Mouse (Mus musculus) liver, embryonic 11.5 days (tissue): ENCODE results near the gene Ap5z1. TPM values are rescaled to one million over a fixed set of nuclear protein-coding genes. Genes with fewer than 3 reads are reported as not detected.

ENCODE experiments used
- ATAC-seq: fragments of 200-750 bp; cut with Nextera tagmentation; replicated peaks from 2 replicates; pipeline ENCODE4 v1.8.0; 2017; ENCODE audit warnings: moderate number of reproducible peaks, mild to moderate bottlenecking, moderate TSS enrichment, moderate library complexity; ENCODE audit not compliant: low FRiP score
- DNase-seq: peaks from one replicate; pipeline ENCODE4 v3.0.0-alpha.2; 2017; ENCODE audit warnings: low spot score
- H3K27ac ChIP-seq: fragments of 300-500 bp; sonication (generic); 2 replicates; pipeline ENCODE4 v1.5.1; 2014; ENCODE audit warnings: mild to moderate bottlenecking, low read depth, low read length, control low read depth
- H3K27me3 ChIP-seq: fragments of 300-500 bp; sonication (generic); replicated peaks from 2 replicates; pipeline ENCODE4 v1.6.1; 2014; ENCODE audit warnings: low read length, mixed read lengths; ENCODE audit not compliant: control insufficient read depth, insufficient read depth
- H3K36me3 ChIP-seq: fragments of 300-500 bp; sonication (generic); 2 replicates; pipeline ENCODE4 v1.6.1; 2014; ENCODE audit warnings: mild to moderate bottlenecking, low read length, moderate library complexity, mixed read lengths; ENCODE audit not compliant: control insufficient read depth, insufficient read depth
- H3K4me1 ChIP-seq: fragments of 300-500 bp; sonication (generic); replicated peaks from 2 replicates; pipeline ENCODE4 v1.6.1; 2014; ENCODE audit warnings: low read length, mixed read lengths; ENCODE audit not compliant: control insufficient read depth, insufficient read depth
- H3K4me2 ChIP-seq: fragments of 300-500 bp; sonication (generic); 2 replicates; pipeline ENCODE4 v1.6.1; 2014; ENCODE audit warnings: mild to moderate bottlenecking, control low read depth, moderate library complexity
- H3K4me3 ChIP-seq: fragments of 300-500 bp; sonication (generic); 2 replicates; pipeline ENCODE4 v1.5.1; 2014; ENCODE audit warnings: low read depth, low read length, control low read depth
- H3K9ac ChIP-seq: fragments of 300-500 bp; sonication (generic); 2 replicates; pipeline ENCODE4 v1.6.1; 2014; ENCODE audit warnings: low read depth, low read length, control low read depth
- H3K9me3 ChIP-seq: fragments of 300-500 bp; sonication (generic); 2 replicates; pipeline ENCODE4 v1.6.1; 2016; ENCODE audit warnings: low read length, inconsistent platforms, mixed read lengths; ENCODE audit not compliant: control insufficient read depth
- WGBS: fragments of 180-500 bp; shearing (Covaris S2); extraction: QIAGEN DNeasy Blood & Tissue Kit; methylation state at CpG from one replicate; pipeline ENCODE4 v1.1.7; 2014; 5-methylcytosine and 5-hydroxymethylcytosine counted together
- polyA plus RNA-seq: library from polyadenylated mRNA; unstranded; fragments of >200 nt; fragmentation: Nextera tagmentation; extraction: Ambion mirVana; gene quantifications from 2 replicates; pipeline ENCODE4 v1.2.1, GENCODE M21; 2014

Gene Ap5z1
- polyA plus RNA-seq, 1 experiment from 2014 or later: 11.7 TPM

- no peaks in the 10 kb centered on the region; the same call in none of the 2 replicates for H3K27me3 ChIP-seq
- H3K4me3 ChIP-seq: no peak overlapping the region
- H3K9ac ChIP-seq: no peak overlapping the region
- H3K27ac ChIP-seq: no peak overlapping the region
- no peaks in the 10 kb centered on the region for H3K9me3 ChIP-seq
- no peak overlapping the region for H3K4me2 ChIP-seq
- H3K36me3 ChIP-seq: no peaks in the 10 kb centered on the region
- DNase-seq: no peak
- no peaks in the 10 kb centered on the region for H3K4me1 ChIP-seq
- 59% methylated on average over 3 of the region's 3 CpGs for WGBS
- no peak for ATAC-seq
Observed at GRCm38 (mm10) chr5:142505695-142506423, 42.1 kb downstream of the Ap5z1 start.

- 39% methylated on average over 15 of the region's 15 CpGs for WGBS
- DNase-seq (no peak), ATAC-seq (no peak)
- Histone ChIP-seq H3K4me2 (no peak overlapping the region), H3K4me1 (no peaks in the 10 kb centered on the region), H3K4me3 (no peak overlapping the region), H3K9ac (no peak overlapping the region), H3K9me3 (no peaks in the 10 kb centered on the region), H3K27ac (no peak overlapping the region), H3K27me3 (no peaks in the 10 kb centered on the region; the same call in none of the 2 replicates), H3K36me3 (no peaks in the 10 kb centered on the region)
Observed at GRCm38 (mm10) chr5:142509141-142510060, 45.7 kb downstream of the Ap5z1 start.

- no peak for ATAC-seq
- no peak overlapping the region for H3K4me3 ChIP-seq
- H3K27me3 ChIP-seq: no peaks in the 10 kb centered on the region; the same call in none of the 2 replicates
- no peaks in the 10 kb centered on the region for H3K9me3 ChIP-seq
- no peaks in the 10 kb centered on the region for H3K4me1 ChIP-seq
- H3K27ac ChIP-seq: no peak overlapping the region
- no peak overlapping the region for H3K4me2 ChIP-seq
- H3K9ac ChIP-seq: no peak overlapping the region
- no peaks in the 10 kb centered on the region for H3K36me3 ChIP-seq
- no peak for DNase-seq
- WGBS: 57% methylated on average over 7 of the region's 7 CpGs
Observed at GRCm38 (mm10) chr5:142510061-142510414, 46.3 kb downstream of the Ap5z1 start.

- no peaks in the 10 kb centered on the region for H3K4me1 ChIP-seq
- 69% methylated on average over 4 of the region's 4 CpGs for WGBS
- no peaks in the 10 kb centered on the region for H3K36me3 ChIP-seq
- H3K4me3 ChIP-seq: no peak overlapping the region
- no peak overlapping the region for H3K9ac ChIP-seq
- DNase-seq: no peak
- no peaks in the 10 kb centered on the region for H3K9me3 ChIP-seq
- H3K27ac ChIP-seq: no peak overlapping the region
- H3K27me3 ChIP-seq: no peaks in the 10 kb centered on the region; the same call in none of the 2 replicates
- H3K4me2 ChIP-seq: no peak overlapping the region
- no peak for ATAC-seq
Observed at GRCm38 (mm10) chr5:142512112-142512511, 48.4 kb downstream of the Ap5z1 start.

GRCm38 (mm10) chr5:142518973-142519372 lies 55.2 kb downstream of the Ap5z1 start:
- no peak for DNase-seq
- Histone ChIP-seq H3K4me3 (no peak overlapping the region), H3K9me3 (no peaks in the 10 kb centered on the region), H3K27me3 (no peaks in the 10 kb centered on the region; the same call in 1 of the 2 replicates), H3K36me3 (no peaks in the 10 kb centered on the region), H3K4me1 (no peaks in the 10 kb centered on the region), H3K4me2 (no peak overlapping the region), H3K9ac (no peak overlapping the region), H3K27ac (no peak overlapping the region)
- 61% methylated on average over 6 of the region's 6 CpGs for WGBS
- ATAC-seq: no peak

GRCm38 (mm10) chr5:142520360-142520759 lies 56.6 kb downstream of the Ap5z1 start:
- whole genome bisulfite sequencing: 82% methylated on average over 4 of the region's 4 CpGs
- Histone ChIP-seq H3K9me3 (no peaks in the 10 kb centered on the region), H3K27ac (no peak overlapping the region), H3K27me3 (no peaks in the 10 kb centered on the region; the same call in 1 of the 2 replicates), H3K4me1 (no peaks in the 10 kb centered on the region), H3K9ac (no peak overlapping the region), H3K4me2 (no peak overlapping the region), H3K36me3 (no peaks in the 10 kb centered on the region), H3K4me3 (no peak overlapping the region)
- DNase-seq (no peak), ATAC-seq (no peak)

- H3K4me3 ChIP-seq: no peak overlapping the region
- no peaks in the 10 kb centered on the region; the same call in 1 of the 2 replicates for H3K27me3 ChIP-seq
- ATAC-seq: peak; percentile 78
- 69% methylated on average over 11 of the region's 11 CpGs for whole genome bisulfite sequencing
- DNase-seq: no peak
- H3K36me3 ChIP-seq: no peaks in the 10 kb centered on the region
- H3K4me2 ChIP-seq: no peak overlapping the region
- 0 out of 2 replicates have a peak overlapping the region, but pooled peaks have one; percentile 13 for H3K27ac ChIP-seq
- no peaks in the 10 kb centered on the region for H3K4me1 ChIP-seq
- no peaks in the 10 kb centered on the region for H3K9me3 ChIP-seq
- no peak overlapping the region for H3K9ac ChIP-seq
Observed at GRCm38 (mm10) chr5:142521195-142521866, 57.6 kb downstream of the Ap5z1 start.

- Histone ChIP-seq H3K36me3 (no peaks in the 10 kb centered on the region), H3K9me3 (no peaks in the 10 kb centered on the region), H3K9ac (no peak overlapping the region), H3K4me1 (no peaks in the 10 kb centered on the region), H3K4me2 (no peak overlapping the region), H3K27me3 (peaks cover 9% of the 10 kb centered on the region), H3K4me3 (no peak overlapping the region), H3K27ac (no peak overlapping the region)
- WGBS: 64% methylated on average over 8 of the region's 8 CpGs
- DNase-seq (no peak), ATAC-seq (no peak)
Observed at GRCm38 (mm10) chr5:142524711-142525464, 61.1 kb downstream of the Ap5z1 start.
